Mouse (Mus musculus) adrenal gland, postnatal 0 days (tissue): ENCODE measurements around the gene Vmn2r93. TPM values are rescaled to one million over a fixed set of nuclear protein-coding genes. Genes with fewer than 3 reads are reported as not detected.

Experiments used
- polyA plus RNA-seq: library from polyadenylated mRNA; unstranded; fragments of >200 nt; fragmentation: Nextera tagmentation; extraction: Ambion mirVana; gene quantifications from 2 replicates; pipeline ENCODE4 v1.2.1, GENCODE M21; 2015

Gene Vmn2r93
- polyA plus RNA-seq = not detected in 2 replicates

DNA sequence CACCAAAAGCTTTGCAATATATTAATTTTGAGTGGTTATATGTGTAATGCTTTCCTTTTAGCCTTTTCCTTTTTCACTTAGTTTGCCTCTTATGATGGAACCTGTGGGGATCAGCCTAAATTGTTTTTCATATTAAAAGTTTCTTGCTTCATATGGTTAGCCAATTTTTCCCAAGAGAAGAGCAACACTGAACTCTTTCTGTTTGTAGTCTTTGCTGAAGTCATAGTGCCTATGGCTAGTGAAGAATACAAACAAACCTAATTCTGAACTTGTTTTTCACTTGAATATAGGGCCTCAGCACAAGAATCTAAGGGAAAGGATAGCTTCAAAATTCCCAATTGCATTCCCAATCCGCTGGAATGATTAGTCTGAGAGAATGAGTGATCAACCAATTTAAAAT, at the start of gene Vmn2r93:
TSS of gene Vmn2r93 (plus strand) at position 301 of the 400 bp plus-strand sequence.

DNA sequence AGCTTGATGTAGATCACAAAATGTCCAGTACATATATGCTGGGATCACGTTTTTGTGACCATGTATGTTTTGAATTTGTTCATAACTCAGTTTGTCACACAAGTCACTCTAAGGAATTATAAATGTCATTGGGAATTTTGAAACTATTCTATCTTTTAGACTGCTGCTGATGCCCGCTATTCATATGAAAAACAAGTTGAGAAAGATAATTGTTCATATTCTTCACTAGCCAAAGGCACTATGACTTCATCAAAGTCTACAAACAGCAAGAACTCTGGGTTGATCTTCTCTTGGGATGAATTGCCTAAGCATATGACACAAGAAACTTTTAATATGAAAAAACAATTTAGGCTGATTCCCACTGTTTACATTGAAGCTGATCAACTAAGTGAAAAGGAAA, 20.2 kb upstream of the Vmn2r93 start, which contains the start of gene Vmn2r94:
TSS of gene Vmn2r94 (minus strand) at position 101 of the 400 bp plus-strand sequence.

Other genes with a start within 250 kb of the Vmn2r93 start
- not detected in 2 replicates for gene Vmn2r124, start 248.7 kb upstream of the Vmn2r93 start, polyA plus RNA-seq
- not detected in 2 replicates for gene Vmn2r91, start 213.1 kb upstream of the Vmn2r93 start, polyA plus RNA-seq
- not detected in 2 replicates for gene Vmn2r92, start 146.2 kb upstream of the Vmn2r93 start, polyA plus RNA-seq
- not detected in 2 replicates for gene Vmn2r94, start 20.3 kb upstream of the Vmn2r93 start, polyA plus RNA-seq
- not detected in 2 replicates for gene Vmn2r95, start 126.0 kb downstream of the Vmn2r93 start, polyA plus RNA-seq